Mouse (Mus musculus): ENCODE measurements around the gene Pbld2.

Pbld2 gene

GRCm38 (mm10) chr10:63064516-63064915, 40.4 kb downstream of the Pbld2 start:
- peak; percentile 40 for DNase-seq

- DNase-seq: no peak
Observed at GRCm38 (mm10) chr10:63065561-63065960, 41.4 kb downstream of the Pbld2 start.

- DNase-seq: peak; percentile 86
Observed at GRCm38 (mm10) chr10:63065988-63066387, 41.9 kb downstream of the Pbld2 start.

- DNase-seq: no peak
Observed at GRCm38 (mm10) chr10:63086304-63086703, 62.2 kb downstream of the Pbld2 start.

GRCm38 (mm10) chr10:63089103-63089757, 65.1 kb downstream of the Pbld2 start:
- DNase-seq: no peak

- DNase-seq: no peak
Observed at GRCm38 (mm10) chr10:63089758-63090571, 65.8 kb downstream of the Pbld2 start.

- no peak for DNase-seq
Observed at GRCm38 (mm10) chr10:63091915-63092314, 67.8 kb downstream of the Pbld2 start.

GRCm38 (mm10) chr10:63092616-63093550, 68.8 kb downstream of the Pbld2 start:
- DNase-seq: no peak

- no peak for DNase-seq
Observed at GRCm38 (mm10) chr10:63096757-63097156, 72.6 kb downstream of the Pbld2 start.

- no peak for DNase-seq
Observed at GRCm38 (mm10) chr10:63098191-63098590, 74.1 kb downstream of the Pbld2 start.

GRCm38 (mm10) chr10:63099521-63099920, 75.4 kb downstream of the Pbld2 start, which contains the start of gene Atoh7:
Atoh7 (plus strand) TSS chr10:63099651.
- DNase-seq: no peak

- DNase-seq: peak; percentile 56
Observed at GRCm38 (mm10) chr10:63099941-63100562, 75.9 kb downstream of the Pbld2 start.

- no peak for DNase-seq
Observed at GRCm38 (mm10) chr10:63100657-63101056, 76.5 kb downstream of the Pbld2 start.

All from kidney, postnatal 14 days (tissue).